Mouse (Mus musculus) CH12.LX (cell line): ENCODE data around the gene Spag4.

Experiments used
- CTCF ChIP-seq, 2 experiments: IDR thresholded peaks in 1 of 2; conservative IDR thresholded peaks in 1 of 2; 2 replicates each; pipeline ENCODE4 v1.5.1; 2011 to 2012; ENCODE audit warnings: low read depth in 2 of 2, low read length in 2 of 2, improper control_type of control experiment in 1 of 2, inconsistent platforms in 1 of 2, mild to moderate bottlenecking in 1 of 2, moderate library complexity in 1 of 2
- EP300 ChIP-seq: IDR thresholded peaks from 2 replicates; pipeline ENCODE4 v1.6.1; 2011; ENCODE audit warnings: low read length, improper control_type of control experiment
- HCFC1 ChIP-seq: IDR thresholded peaks from 2 replicates; pipeline ENCODE4 v1.6.1; 2012; ENCODE audit warnings: low read depth, mild to moderate bottlenecking, inconsistent platforms, low read length, improper control_type of control experiment
- JUND ChIP-seq: conservative IDR thresholded peaks from 2 replicates; pipeline ENCODE4 v1.6.1; 2011; ENCODE audit warnings: low read depth, low read length, improper control_type of control experiment
- MAX ChIP-seq: IDR thresholded peaks from 2 replicates; pipeline ENCODE4 v1.6.1; 2011; ENCODE audit warnings: low read length, improper control_type of control experiment
- MYC ChIP-seq: IDR thresholded peaks from 2 replicates; pipeline ENCODE4 v1.6.1; 2011; ENCODE audit warnings: low read depth, mild to moderate bottlenecking, improper control_type of control experiment, low read length
- NELFE ChIP-seq: IDR thresholded peaks from 2 replicates; pipeline ENCODE4 v1.6.1; 2011; ENCODE audit warnings: low read depth, low read length, improper control_type of control experiment
- NRF1 ChIP-seq: IDR thresholded peaks from 2 replicates; pipeline ENCODE4 v1.6.1; 2014; ENCODE audit warnings: low read depth, mild to moderate bottlenecking, inconsistent platforms, low read length, improper control_type of control experiment, moderate library complexity
- UBTF ChIP-seq: IDR thresholded peaks from 2 replicates; pipeline ENCODE4 v1.6.1; 2012; ENCODE audit warnings: low read depth, mild to moderate bottlenecking, inconsistent platforms, low read length, improper control_type of control experiment, moderate library complexity
- USF1 ChIP-seq: IDR thresholded peaks from 2 replicates; pipeline ENCODE4 v1.6.1; 2014; ENCODE audit warnings: low read depth, mild to moderate bottlenecking, inconsistent platforms, low read length, improper control_type of control experiment
- ZNF384 ChIP-seq: IDR thresholded peaks from 2 replicates; pipeline ENCODE4 v1.6.1; 2012; ENCODE audit warnings: low read depth, low read length, improper control_type of control experiment, inconsistent platforms

GRCm38 (mm10) chr2:156042903-156043302 lies 22.1 kb upstream of the Spag4 start:
- no peak for TF ChIP-seq MAX
- no peak for TF ChIP-seq UBTF
- no peak for TF ChIP-seq NELFE
- TF ChIP-seq USF1 = no peak
- no peak for TF ChIP-seq JUND
- no peak for TF ChIP-seq CTCF (conservative IDR thresholded peaks at IDR 0.05 in 1 of 2, IDR thresholded peaks at IDR 0.05 in 1 of 2; ENCODE audit: low read depth in 2 of 2, low read length in 2 of 2)
- no peak for TF ChIP-seq ZNF384
- TF ChIP-seq MYC = no peak
- no peak for TF ChIP-seq EP300
- TF ChIP-seq NRF1 = no peak
- no peak for TF ChIP-seq HCFC1
